Mouse (Mus musculus): ENCODE measurements around the gene Ypel3. TPM values are rescaled to one million over a fixed set of nuclear protein-coding genes. Genes with fewer than 3 reads are reported as not detected.
"Not testable (repeated sequence)": the region's sequence is repeated elsewhere in the genome, so short reads cannot be mapped to it uniquely, and the experiment has no call there.

Gene Ypel3
- polyA plus RNA-seq, 1 experiment from 2014 or later = 64.6 TPM

DNA sequence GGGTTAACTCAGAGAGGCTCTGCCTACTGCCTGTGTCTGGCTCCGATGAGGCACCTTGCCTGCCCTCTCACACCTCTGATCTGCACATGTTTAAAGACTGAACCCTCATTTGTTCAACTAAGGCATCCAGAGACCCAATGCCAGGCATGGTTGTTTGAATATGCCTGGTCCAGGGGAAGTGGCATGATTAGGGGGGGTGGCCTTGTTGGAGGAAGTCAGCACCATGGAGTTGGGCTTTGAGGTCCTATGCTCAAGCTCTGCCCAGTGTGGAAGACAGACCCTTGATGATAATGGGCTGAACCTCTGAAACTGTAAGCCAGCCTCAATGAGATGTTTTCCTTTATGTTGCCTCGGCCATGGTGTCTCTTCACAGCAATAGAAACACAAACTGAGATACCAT, 3.4 kb upstream of the Ypel3 start:
- no peak for TF ChIP-seq CTCF (IDR thresholded peaks at IDR 0.05; ENCODE audit: low read depth)
- H3K36me3 ChIP-seq (ENCODE audit: control insufficient read depth, insufficient read depth) = peaks cover 48% of the 10 kb centered on the region
- no peaks in the 10 kb centered on the region for H3K27me3 ChIP-seq (replicated peaks; ENCODE audit: control insufficient read depth, insufficient read depth, low read length)
- no peak for ATAC-seq
- WGBS = 79% methylated on average over 2 of the region's 2 CpGs
- no peak overlapping the region for H3K9ac ChIP-seq (ENCODE audit: low read depth, low read length)
- no peak overlapping the region for H3K4me3 ChIP-seq (ENCODE audit: low read depth, low read length)
- no peak overlapping the region for H3K4me2 ChIP-seq (replicated peaks; ENCODE audit: low read depth)
- H3K4me1 ChIP-seq (replicated peaks; ENCODE audit: control insufficient read depth, insufficient read depth, low read length) = no peaks in the 10 kb centered on the region; the same call in 1 of the 2 replicates
- no peak overlapping the region for H3K27ac ChIP-seq (ENCODE audit: low read depth, low read length)
- H3K9me3 ChIP-seq (ENCODE audit: control insufficient read depth) = no peaks in the 10 kb centered on the region

DNA sequence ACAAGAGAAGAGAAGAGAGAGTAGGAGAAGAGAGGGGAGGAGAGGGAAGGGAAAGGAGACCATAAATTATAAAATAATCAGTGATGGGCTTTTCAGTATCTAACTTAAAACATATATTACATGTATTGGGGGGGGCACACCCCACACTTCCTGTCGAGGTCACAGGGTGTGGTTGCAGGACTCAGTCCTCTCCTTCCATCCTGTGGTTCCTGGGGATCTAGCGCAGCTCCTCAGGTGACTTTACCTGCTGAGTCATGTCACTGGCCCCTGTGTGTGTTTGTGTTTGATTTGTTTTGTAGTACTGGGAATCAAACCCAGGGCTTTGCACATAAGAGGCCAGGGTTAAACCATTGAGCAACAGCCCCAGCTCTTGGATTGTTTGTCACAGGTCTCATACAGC, 2.3 kb upstream of the Ypel3 start:
- H3K36me3 ChIP-seq (ENCODE audit: control insufficient read depth, insufficient read depth) = peaks cover 36% of the 10 kb centered on the region
- no peak for TF ChIP-seq CTCF (IDR thresholded peaks at IDR 0.05; ENCODE audit: low read depth)
- 63% methylated on average over 2 of the region's 2 CpGs for WGBS
- peak overlapping the region; percentile 50 for H3K27ac ChIP-seq (ENCODE audit: low read depth, low read length)
- H3K9me3 ChIP-seq (ENCODE audit: control insufficient read depth) = no peaks in the 10 kb centered on the region
- no peaks in the 10 kb centered on the region; the same call in 1 of the 2 replicates for H3K4me1 ChIP-seq (replicated peaks; ENCODE audit: control insufficient read depth, insufficient read depth, low read length)
- no peak for ATAC-seq
- H3K27me3 ChIP-seq (replicated peaks; ENCODE audit: control insufficient read depth, insufficient read depth, low read length) = no peaks in the 10 kb centered on the region
- H3K4me2 ChIP-seq (replicated peaks; ENCODE audit: low read depth) = no peak overlapping the region
- H3K4me3 ChIP-seq (ENCODE audit: low read depth, low read length) = no peak overlapping the region
- no peak overlapping the region for H3K9ac ChIP-seq (ENCODE audit: low read depth, low read length)

DNA sequence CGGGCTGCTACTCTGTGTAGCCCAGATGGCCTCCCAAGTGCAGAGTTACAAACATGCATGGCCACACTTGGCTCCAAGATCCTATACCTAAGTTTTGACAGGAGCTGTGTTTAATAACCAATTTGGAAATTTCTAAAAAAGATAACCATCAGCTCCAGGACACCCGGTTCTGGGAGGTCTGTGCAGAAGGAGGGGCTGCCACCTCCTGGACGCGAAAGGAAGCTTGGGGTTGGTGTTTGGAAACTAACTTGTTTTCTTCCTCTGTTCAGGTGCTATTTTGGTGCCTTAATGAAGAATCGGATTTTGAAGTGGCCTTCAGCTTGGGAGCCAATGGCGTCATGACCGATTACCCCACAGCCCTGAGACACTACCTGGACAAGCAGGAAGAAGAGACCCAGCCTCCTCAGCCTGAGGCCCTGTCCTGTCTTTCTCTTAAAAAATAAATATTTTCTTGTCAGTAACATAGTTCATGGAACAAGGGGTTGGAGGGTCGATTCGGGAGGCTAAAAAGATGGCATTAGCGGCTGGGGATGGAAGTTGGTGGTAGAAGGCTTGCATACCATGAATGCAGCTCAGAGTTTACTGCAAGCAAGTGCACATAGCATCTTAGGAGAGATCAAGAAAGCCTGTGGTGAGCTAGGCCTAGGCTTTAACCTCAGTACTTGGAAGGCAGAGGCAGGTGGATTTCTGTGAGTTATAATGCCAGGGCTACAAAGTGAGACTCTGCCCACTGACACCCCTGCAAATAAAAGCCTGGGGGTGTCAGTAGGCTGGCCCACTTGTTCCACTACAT, 1.4 kb upstream of the Ypel3 start:
- no peak overlapping the region for H3K9ac ChIP-seq (ENCODE audit: low read depth, low read length)
- peaks cover 27% of the 10 kb centered on the region for H3K36me3 ChIP-seq (ENCODE audit: control insufficient read depth, insufficient read depth)
- H3K4me2 ChIP-seq (replicated peaks; ENCODE audit: low read depth) = 0 out of 2 replicates have a peak overlapping the region, but pooled peaks have one; percentile 99
- TF ChIP-seq CTCF (IDR thresholded peaks at IDR 0.05; ENCODE audit: low read depth) = peak; percentile 55
- 78% methylated on average over 10 of the region's 10 CpGs for WGBS
- 0 out of 2 replicates have a peak overlapping the region, but pooled peaks have one; percentile 29 for H3K27ac ChIP-seq (ENCODE audit: low read depth, low read length)
- H3K4me1 ChIP-seq (replicated peaks; ENCODE audit: control insufficient read depth, insufficient read depth, low read length) = no peaks in the 10 kb centered on the region; the same call in 1 of the 2 replicates
- ATAC-seq = no peak
- no peaks in the 10 kb centered on the region for H3K27me3 ChIP-seq (replicated peaks; ENCODE audit: control insufficient read depth, insufficient read depth, low read length)
- no peak overlapping the region for H3K4me3 ChIP-seq (ENCODE audit: low read depth, low read length)
- H3K9me3 ChIP-seq (ENCODE audit: control insufficient read depth) = no peaks in the 10 kb centered on the region

DNA sequence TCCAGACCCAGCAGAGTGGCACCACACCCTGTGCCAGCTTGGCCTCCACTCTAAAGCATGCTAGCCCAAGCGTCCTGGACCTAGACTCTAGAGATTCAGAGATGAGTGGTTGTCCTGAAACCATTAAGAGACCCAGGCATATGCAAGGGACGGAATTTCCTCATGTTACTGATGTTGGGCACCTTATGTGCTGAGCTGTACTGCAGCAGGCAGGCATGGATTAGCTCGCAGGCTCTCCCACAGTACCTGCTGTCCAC, 849 bp upstream of the Ypel3 start:
- H3K36me3 ChIP-seq (ENCODE audit: control insufficient read depth, insufficient read depth) = peaks cover 22% of the 10 kb centered on the region
- no peaks in the 10 kb centered on the region for H3K27me3 ChIP-seq (replicated peaks; ENCODE audit: control insufficient read depth, insufficient read depth, low read length)
- ATAC-seq = no peak
- H3K27ac ChIP-seq (ENCODE audit: low read depth, low read length) = 0 out of 2 replicates have a peak overlapping the region, but pooled peaks have one; percentile 29
- H3K4me2 ChIP-seq (replicated peaks; ENCODE audit: low read depth) = peak overlapping the region; percentile 99
- no peak for TF ChIP-seq CTCF (IDR thresholded peaks at IDR 0.05; ENCODE audit: low read depth)
- no peak overlapping the region for H3K4me3 ChIP-seq (ENCODE audit: low read depth, low read length)
- no peak overlapping the region for H3K9ac ChIP-seq (ENCODE audit: low read depth, low read length)
- 65% methylated on average over 3 of the region's 3 CpGs for WGBS
- H3K9me3 ChIP-seq (ENCODE audit: control insufficient read depth) = no peaks in the 10 kb centered on the region
- H3K4me1 ChIP-seq (replicated peaks; ENCODE audit: control insufficient read depth, insufficient read depth, low read length) = no peaks in the 10 kb centered on the region; the same call in 1 of the 2 replicates

DNA sequence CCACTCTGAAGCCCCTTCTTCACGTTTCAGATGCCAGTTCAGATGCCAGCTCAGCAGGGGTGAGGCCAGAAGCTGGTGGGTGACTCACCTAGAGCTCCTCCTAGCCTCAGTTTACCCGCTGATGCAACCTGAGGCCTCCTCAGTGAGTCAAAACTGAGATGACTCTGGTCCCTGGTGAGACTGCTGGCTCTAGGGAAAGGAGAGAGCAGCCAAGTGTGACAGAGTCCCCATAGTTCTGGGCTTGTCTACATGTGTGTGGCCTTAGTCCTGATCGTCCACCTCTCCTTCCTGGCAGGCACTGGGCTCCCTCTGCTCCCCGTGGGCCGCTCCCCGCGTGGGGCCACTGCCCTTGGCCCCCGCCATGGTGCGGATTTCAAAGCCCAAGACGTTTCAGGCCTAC, 721 bp downstream of the Ypel3 start:
- Histone ChIP-seq H3K9me3 (ENCODE audit: control insufficient read depth) (no peaks in the 10 kb centered on the region), H3K36me3 (ENCODE audit: control insufficient read depth, insufficient read depth) (peaks cover 13% of the 10 kb centered on the region; the same call in 1 of the 2 replicates), H3K4me3 (ENCODE audit: low read depth, low read length) (peak overlapping the region; percentile 73), H3K27ac (ENCODE audit: low read depth, low read length) (peak overlapping the region; percentile 82; the same call in 1 of the 2 replicates), H3K9ac (ENCODE audit: low read depth, low read length) (peak overlapping the region; percentile 90), H3K4me1 (replicated peaks; ENCODE audit: control insufficient read depth, insufficient read depth, low read length) (no peaks in the 10 kb centered on the region; the same call in 1 of the 2 replicates), H3K27me3 (replicated peaks; ENCODE audit: control insufficient read depth, insufficient read depth, low read length) (no peaks in the 10 kb centered on the region), H3K4me2 (replicated peaks; ENCODE audit: low read depth) (peak overlapping the region; percentile 99)
- WGBS = 51% methylated on average over 10 of the region's 10 CpGs
- no peak for TF ChIP-seq CTCF (IDR thresholded peaks at IDR 0.05; ENCODE audit: low read depth)
- ATAC-seq = no peak

DNA sequence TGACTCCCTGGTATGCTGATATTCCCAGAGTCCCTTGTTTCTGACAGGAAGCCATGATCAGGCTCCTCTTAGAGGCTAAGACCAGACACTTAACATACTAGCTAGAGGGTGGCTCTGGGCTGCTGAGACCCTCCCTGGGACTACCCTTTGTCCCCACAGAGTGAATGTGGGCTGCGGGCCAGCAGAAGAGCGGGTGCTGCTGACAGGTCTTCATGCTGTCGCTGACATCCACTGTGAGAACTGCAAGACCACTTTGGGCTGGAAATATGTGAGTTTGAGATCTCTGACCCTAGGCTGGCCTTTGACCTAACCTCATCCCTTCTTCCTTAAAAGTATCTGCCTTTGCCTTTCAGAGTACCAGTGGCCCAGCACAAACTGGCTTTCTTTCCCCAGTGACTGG, 1.4 kb downstream of the Ypel3 start:
- Histone ChIP-seq H3K4me1 (replicated peaks; ENCODE audit: control insufficient read depth, insufficient read depth, low read length) (no peaks in the 10 kb centered on the region; the same call in 1 of the 2 replicates), H3K4me2 (replicated peaks; ENCODE audit: low read depth) (peak overlapping the region; percentile 99), H3K9ac (ENCODE audit: low read depth, low read length) (no peak overlapping the region), H3K9me3 (ENCODE audit: control insufficient read depth) (no peaks in the 10 kb centered on the region), H3K27me3 (replicated peaks; ENCODE audit: control insufficient read depth, insufficient read depth, low read length) (no peaks in the 10 kb centered on the region), H3K27ac (ENCODE audit: low read depth, low read length) (no peak overlapping the region), H3K4me3 (ENCODE audit: low read depth, low read length) (no peak overlapping the region), H3K36me3 (ENCODE audit: control insufficient read depth, insufficient read depth) (peaks cover 7% of the 10 kb centered on the region; the same call in 1 of the 2 replicates)
- TF ChIP-seq CTCF (IDR thresholded peaks at IDR 0.05; ENCODE audit: low read depth) = no peak
- no peak for ATAC-seq
- WGBS = 86% methylated on average over 3 of the region's 3 CpGs

DNA sequence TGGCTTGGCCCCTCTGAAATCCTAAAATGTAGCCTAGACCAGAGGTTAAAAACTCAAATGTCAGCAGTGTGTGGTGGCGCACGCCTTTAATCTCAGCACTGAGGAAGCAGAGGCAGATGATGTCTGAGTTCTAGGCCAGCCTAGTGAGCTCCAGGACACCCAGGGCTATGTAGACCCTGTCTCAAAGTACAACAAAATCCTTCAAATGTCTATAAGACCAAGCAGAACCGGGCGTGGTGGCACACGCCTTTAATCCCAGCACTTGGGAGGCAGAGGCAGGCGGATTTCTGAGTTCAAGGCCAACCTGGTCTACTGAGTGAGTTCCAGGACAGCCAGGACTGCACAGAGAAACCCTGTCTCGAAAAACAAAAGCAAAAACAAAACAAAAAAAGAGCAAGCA, 2.3 kb downstream of the Ypel3 start:
- H3K36me3 ChIP-seq (ENCODE audit: control insufficient read depth, insufficient read depth); ATAC-seq; H3K4me3 ChIP-seq (ENCODE audit: low read depth, low read length); H3K9ac ChIP-seq (ENCODE audit: low read depth, low read length); H3K9me3 ChIP-seq (ENCODE audit: control insufficient read depth); H3K4me2 ChIP-seq (replicated peaks; ENCODE audit: low read depth); H3K4me1 ChIP-seq (replicated peaks; ENCODE audit: control insufficient read depth, insufficient read depth, low read length); H3K27me3 ChIP-seq (replicated peaks; ENCODE audit: control insufficient read depth, insufficient read depth, low read length); H3K27ac ChIP-seq (ENCODE audit: low read depth, low read length): not testable (repeated sequence)
- 88% methylated on average over 7 of the region's 7 CpGs for WGBS

Data from intestine, postnatal 0 days (tissue).